Comparison of ENCODE assay signal across 8 mouse cellular contexts in genomic region chrX:56274170-56274569, GRCm38 (mm10).
DNase-seq lines count a peak whose midpoint lies in the region; ATAC-seq lines count a peak whose summit lies in the region.

No protein-coding gene starts in this region.

- no peaks in the 10 kb centered on the region for H3K4me1 ChIP-seq in midbrain, embryonic 11.5 days (ENCODE audit: control insufficient read depth, insufficient read depth, low read length)
- H3K4me1 ChIP-seq in midbrain, embryonic 13.5 days (replicated peaks): no peaks in the 10 kb centered on the region

- no peak overlapping the region for H3K4me2 ChIP-seq in midbrain, embryonic 11.5 days
- H3K4me2 ChIP-seq in midbrain, embryonic 13.5 days (replicated peaks): no peak overlapping the region

- H3K27ac ChIP-seq in midbrain, embryonic 11.5 days (ENCODE audit: low read depth, low read length): no peak overlapping the region
- H3K27ac ChIP-seq in midbrain, embryonic 13.5 days: no peak overlapping the region

- WGBS in midbrain, embryonic 11.5 days: 6% methylated on average over 1 of the region's 1 CpGs
- WGBS in midbrain, embryonic 13.5 days: 0% methylated on average over 1 of the region's 1 CpGs

- DNase-seq in gastrocnemius, postnatal 10 days: peak; percentile 7
- no peak for DNase-seq in gastrocnemius, postnatal 36 days
- DNase-seq in midbrain, embryonic 11.5 days (ENCODE audit: low spot score, missing footprints): peak; percentile 85
- DNase-seq in brain, adult 2 months (ENCODE audit: low read depth, low spot score): peak; percentile 40
- peak; percentile 16 to 21 for DNase-seq in kidney, postnatal 4 days
- peak; percentile 16 for DNase-seq in right cerebral cortex, postnatal 14 days
- no peak for DNase-seq in urinary bladder, postnatal 4 days (ENCODE audit: low spot score in 2 of 2)

- intact Hi-C loops in gastrocnemius, postnatal 36 days (cut with DNase I): no loop called here

- no peaks in the 10 kb centered on the region for H3K9me3 ChIP-seq in midbrain, embryonic 11.5 days (ENCODE audit: control insufficient read depth, low read length)
- no peaks in the 10 kb centered on the region for H3K9me3 ChIP-seq in midbrain, embryonic 13.5 days

- no peak overlapping the region for H3K4me3 ChIP-seq in midbrain, embryonic 11.5 days (ENCODE audit: low read depth, low read length)
- H3K4me3 ChIP-seq in midbrain, embryonic 13.5 days (replicated peaks): no peak overlapping the region

- no peak for ATAC-seq in midbrain, embryonic 11.5 days (ENCODE audit: low FRiP score)
- no peak for ATAC-seq in midbrain, embryonic 13.5 days

- no peak overlapping the region for H3K9ac ChIP-seq in midbrain, embryonic 11.5 days (ENCODE audit: low read length)
- no peak overlapping the region for H3K9ac ChIP-seq in midbrain, embryonic 13.5 days (replicated peaks)

- H3K36me3 ChIP-seq in midbrain, embryonic 11.5 days (ENCODE audit: control insufficient read depth, insufficient read depth, low read length): no peaks in the 10 kb centered on the region
- H3K36me3 ChIP-seq in midbrain, embryonic 13.5 days: no peaks in the 10 kb centered on the region

- H3K27me3 ChIP-seq in midbrain, embryonic 11.5 days (ENCODE audit: control insufficient read depth, insufficient read depth, low read length): no peaks in the 10 kb centered on the region
- H3K27me3 ChIP-seq in midbrain, embryonic 13.5 days: no peaks in the 10 kb centered on the region

Comparison
In these comparisons a context has a peak if more than half of its experiments do, and no peak if none do; other contexts are left out.
1. DNase-seq: peak in gastrocnemius, postnatal 10 days (single experiment), midbrain, embryonic 11.5 days (single experiment), brain, adult 2 months (single experiment), kidney, postnatal 4 days (2 of 2) and right cerebral cortex, postnatal 14 days (single experiment); none in gastrocnemius, postnatal 36 days (0 of 2) and urinary bladder, postnatal 4 days (0 of 2).